Mouse (Mus musculus) limb, embryonic 11.5 days (tissue): ENCODE measurements around the gene Plscr4. TPM values are rescaled to one million over a fixed set of nuclear protein-coding genes. Genes with fewer than 3 reads are reported as not detected.

Experiments used
- ATAC-seq: fragments of 200-750 bp; cut with Nextera tagmentation; 2 replicates; pipeline ENCODE4 v1.8.0; 2017; ENCODE audit warnings: low read depth; ENCODE audit not compliant: insufficient number of reproducible peaks, low FRiP score, low TSS enrichment
- DNase-seq: peaks from one replicate; pipeline ENCODE4 v3.0.0-alpha.2; 2015; ENCODE audit warnings: low spot score
- H3K27ac ChIP-seq: fragments of 300-500 bp; sonication (generic); replicated peaks from 2 replicates; pipeline ENCODE4 v1.5.1; 2014; ENCODE audit warnings: low read depth, mild to moderate bottlenecking, low read length
- H3K27me3 ChIP-seq: fragments of 300-500 bp; sonication (generic); 2 replicates; pipeline ENCODE4 v1.6.1; 2014; ENCODE audit warnings: mild to moderate bottlenecking, low read length, mixed read lengths; ENCODE audit not compliant: control insufficient read depth, insufficient read depth
- H3K36me3 ChIP-seq: fragments of 300-500 bp; sonication (generic); 2 replicates; pipeline ENCODE4 v1.6.1; 2014; ENCODE audit warnings: mild to moderate bottlenecking, low read length, moderate library complexity, mixed read lengths; ENCODE audit not compliant: control insufficient read depth, insufficient read depth
- H3K4me1 ChIP-seq: fragments of 300-500 bp; sonication (generic); 2 replicates; pipeline ENCODE4 v1.6.1; 2014; ENCODE audit warnings: low read length, mixed read lengths; ENCODE audit not compliant: control insufficient read depth, insufficient read depth
- H3K4me2 ChIP-seq: fragments of 300-500 bp; sonication (generic); 2 replicates; pipeline ENCODE4 v1.6.1; 2014; ENCODE audit warnings: low read depth, mild to moderate bottlenecking, moderate library complexity; ENCODE audit not compliant: severe bottlenecking
- H3K4me3 ChIP-seq: fragments of 300-500 bp; sonication (generic); 2 replicates; pipeline ENCODE4 v1.5.1; 2014; ENCODE audit warnings: low read depth, low read length
- H3K9ac ChIP-seq: fragments of 300-500 bp; sonication (generic); 2 replicates; pipeline ENCODE4 v1.6.1; 2014; ENCODE audit warnings: mild to moderate bottlenecking, low read length
- H3K9me3 ChIP-seq: fragments of 300-500 bp; sonication (generic); 2 replicates; pipeline ENCODE4 v1.6.1; 2016; ENCODE audit warnings: low read length; ENCODE audit not compliant: control insufficient read depth
- WGBS: fragments of 180-500 bp; shearing (Covaris S2); extraction: QIAGEN DNeasy Blood & Tissue Kit; methylation state at CpG from one replicate; pipeline ENCODE4 v1.1.7; 2014; 5-methylcytosine and 5-hydroxymethylcytosine counted together
- polyA plus RNA-seq: library from polyadenylated mRNA; unstranded; fragments of >200 nt; fragmentation: Nextera tagmentation; extraction: Ambion mirVana; gene quantifications from 2 replicates; pipeline ENCODE4 v1.2.1, GENCODE M21; 2014

The Plscr4 gene
- polyA plus RNA-seq, 1 experiment from 2014 or later = 1.1 TPM

DNA sequence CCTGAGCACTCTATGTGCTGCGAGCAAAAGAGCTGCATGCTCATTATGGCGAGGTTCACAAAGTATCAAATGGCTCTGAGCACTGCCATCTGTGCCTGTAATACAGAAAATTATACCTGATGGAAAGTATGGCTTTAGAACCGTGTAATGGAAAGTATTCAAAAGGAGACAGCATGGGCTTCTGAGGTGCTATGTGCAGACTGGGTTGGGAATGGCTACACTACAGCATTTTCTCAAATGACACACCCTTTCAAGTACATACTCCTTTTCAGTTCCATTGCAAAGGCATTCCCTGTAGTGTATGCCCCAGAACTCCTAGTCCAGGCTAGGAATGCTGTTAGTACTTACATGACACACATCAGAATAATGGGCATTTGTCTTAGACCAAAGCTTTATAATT is 72.9 kb downstream of the Plscr4 start:
- no peak overlapping the region for H3K27ac ChIP-seq
- H3K4me3 ChIP-seq = no peak overlapping the region
- no peaks in the 10 kb centered on the region for H3K36me3 ChIP-seq
- H3K4me1 ChIP-seq = no peaks in the 10 kb centered on the region
- DNase-seq (no peak), ATAC-seq (no peak)
- no peak overlapping the region for H3K4me2 ChIP-seq
- 77% methylated on average over 3 of the region's 3 CpGs for WGBS
- no peaks in the 10 kb centered on the region for H3K9me3 ChIP-seq
- H3K9ac ChIP-seq = no peak overlapping the region
- no peaks in the 10 kb centered on the region for H3K27me3 ChIP-seq

DNA sequence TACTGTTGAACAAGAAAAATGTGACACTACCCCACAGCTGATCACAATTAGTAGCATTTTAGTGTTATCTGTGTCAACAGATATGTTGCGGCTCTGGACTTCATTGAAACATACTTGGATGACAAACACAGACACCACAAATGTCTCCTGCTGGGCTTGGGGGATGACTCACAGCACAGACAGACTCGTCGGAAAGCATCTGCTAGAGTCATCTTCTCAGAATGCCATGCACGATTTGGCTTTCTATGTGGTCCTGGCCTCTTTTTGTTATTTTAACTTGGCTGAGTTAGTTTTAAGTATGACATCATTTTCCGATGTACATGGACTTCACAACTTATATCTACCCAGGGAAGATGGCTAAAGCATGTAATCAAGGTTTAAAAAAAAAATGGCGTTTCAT is 80.6 kb downstream of the Plscr4 start:
- Histone ChIP-seq H3K27me3 (no peaks in the 10 kb centered on the region), H3K9ac (no peak overlapping the region), H3K36me3 (no peaks in the 10 kb centered on the region), H3K27ac (no peak overlapping the region), H3K4me1 (no peaks in the 10 kb centered on the region), H3K4me2 (no peak overlapping the region), H3K9me3 (no peaks in the 10 kb centered on the region), H3K4me3 (no peak overlapping the region)
- ATAC-seq (no peak), DNase-seq (no peak)
- WGBS = 91% methylated on average over 6 of the region's 6 CpGs

DNA sequence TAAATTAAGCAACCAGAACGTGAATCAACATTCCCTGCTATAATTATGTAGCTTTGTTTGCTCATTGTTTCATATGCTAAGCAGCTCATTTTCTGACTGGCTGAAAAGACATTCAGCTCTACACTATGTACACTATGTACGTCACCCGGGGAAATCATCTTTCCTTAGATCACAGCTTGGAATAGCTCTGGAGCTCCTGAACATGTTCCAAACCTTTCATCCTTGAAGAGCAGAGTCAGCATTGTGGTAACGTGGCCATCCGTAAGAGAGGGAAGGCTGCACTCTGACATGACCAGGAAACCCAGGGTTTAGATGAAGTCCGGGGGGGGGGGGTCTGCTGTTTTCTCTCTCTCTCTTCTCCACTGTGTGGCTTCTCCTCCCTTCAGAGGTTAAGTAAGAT is 81.0 kb downstream of the Plscr4 start:
- Histone ChIP-seq H3K36me3 (no peaks in the 10 kb centered on the region), H3K9ac (no peak overlapping the region), H3K4me3 (no peak overlapping the region), H3K27me3 (no peaks in the 10 kb centered on the region), H3K9me3 (no peaks in the 10 kb centered on the region), H3K4me1 (no peaks in the 10 kb centered on the region), H3K4me2 (no peak overlapping the region), H3K27ac (no peak overlapping the region)
- ATAC-seq (no peak), DNase-seq (no peak)
- WGBS = 93% methylated on average over 6 of the region's 6 CpGs

Other genes starting within 250 kb of the Plscr4 start
- gene Plscr1, start 207.6 kb upstream of the Plscr4 start, polyA plus RNA-seq = 31.9 and 32.1 TPM in 2 replicates
- 0.23 TPM in 1 of 2 replicates, not detected in the other for gene Plscr2, start 181.8 kb upstream of the Plscr4 start, polyA plus RNA-seq
- gene 1700057G04Rik, start 148.0 kb upstream of the Plscr4 start, polyA plus RNA-seq = not detected in 2 replicates
- 47.8 and 48.9 TPM in 2 replicates for gene Plod2, start 84.8 kb downstream of the Plscr4 start, polyA plus RNA-seq